10 mouse cellular contexts compared by ENCODE assay signal in genomic region chr10:43075535-43076152, GRCm38 (mm10).
DNase-seq lines count a peak whose midpoint lies in the region; ATAC-seq lines count a peak whose summit lies in the region.
"Had no signal": no experiment of that assay in that cellular context is flagged by ENCODE, and none has a peak within 500 bp of the region (broad histone marks: within the 10 kb centered on the region; RNA-seq: fewer than 3 reads in every experiment).

No protein-coding gene starts in this region.

- peak; percentile 57 for ATAC-seq in midbrain, embryonic 14.5 days (ENCODE audit: low FRiP score, low TSS enrichment)
- ATAC-seq in midbrain, embryonic 11.5 days (ENCODE audit: low FRiP score), result no peak
- ATAC-seq: inflammation-experienced regulatory T-cells, adult 6 months had no signal

- no peak overlapping the region for H3K4me2 ChIP-seq in midbrain, embryonic 14.5 days (ENCODE audit: low read length)
- no peak overlapping the region for H3K4me2 ChIP-seq in midbrain, embryonic 11.5 days

- H3K9ac ChIP-seq in midbrain, embryonic 14.5 days (replicated peaks; ENCODE audit: low read length), result no peak overlapping the region
- H3K9ac ChIP-seq in midbrain, embryonic 11.5 days (ENCODE audit: low read length), result no peak overlapping the region

- peak; percentile 22 to 38 for DNase-seq in cerebellum, postnatal 14 days
- DNase-seq in cerebellum, postnatal 36 days, result no peak
- DNase-seq in midbrain, embryonic 14.5 days, result peak; percentile 78
- DNase-seq in midbrain, embryonic 11.5 days (ENCODE audit: low spot score, missing footprints), result no peak
- peak; percentile 49 for DNase-seq in layer of hippocampus, adult 9-11 months
- DNase-seq in right cerebral cortex, postnatal 14 days, result peak; percentile 83
- no peak for DNase-seq in natural killer cell, adult 2 months (ENCODE audit: low spot score in 2 of 2)
- no peak for DNase-seq in lung, postnatal 36 days
- DNase-seq: lung, postnatal 10 days had no signal

- H3K4me1 ChIP-seq in midbrain, embryonic 14.5 days (ENCODE audit: control insufficient read depth, insufficient read depth, low read length), result peaks cover 28% of the 10 kb centered on the region
- peaks cover 8% of the 10 kb centered on the region; the same call in 1 of the 2 replicates for H3K4me1 ChIP-seq in midbrain, embryonic 11.5 days (ENCODE audit: control insufficient read depth, insufficient read depth, low read length)

- H3K27ac ChIP-seq in midbrain, embryonic 14.5 days (replicated peaks; ENCODE audit: low read depth, low read length), result peak overlapping the region; percentile 9; the same call in 1 of the 2 replicates
- no peak overlapping the region for H3K27ac ChIP-seq in midbrain, embryonic 11.5 days (ENCODE audit: low read depth, low read length)

- H3K9me3 ChIP-seq in midbrain, embryonic 14.5 days (ENCODE audit: control insufficient read depth, low read length), result no peaks in the 10 kb centered on the region
- H3K9me3 ChIP-seq in midbrain, embryonic 11.5 days (ENCODE audit: control insufficient read depth, low read length), result no peaks in the 10 kb centered on the region

- no peak overlapping the region for H3K4me3 ChIP-seq in midbrain, embryonic 14.5 days (replicated peaks; ENCODE audit: low read depth, low read length)
- no peak overlapping the region for H3K4me3 ChIP-seq in midbrain, embryonic 11.5 days (ENCODE audit: low read depth, low read length)

- H3K36me3 ChIP-seq in midbrain, embryonic 14.5 days (ENCODE audit: control insufficient read depth, insufficient read depth, low read length), result no peaks in the 10 kb centered on the region
- no peaks in the 10 kb centered on the region for H3K36me3 ChIP-seq in midbrain, embryonic 11.5 days (ENCODE audit: control insufficient read depth, insufficient read depth, low read length)

- H3K27me3 ChIP-seq in midbrain, embryonic 14.5 days (ENCODE audit: control insufficient read depth, insufficient read depth, low read length), result no peaks in the 10 kb centered on the region
- no peaks in the 10 kb centered on the region for H3K27me3 ChIP-seq in midbrain, embryonic 11.5 days (ENCODE audit: control insufficient read depth, insufficient read depth, low read length)

- 58% methylated on average over 13 of the region's 13 CpGs for WGBS in midbrain, embryonic 14.5 days
- 83% methylated on average over 13 of the region's 13 CpGs for WGBS in midbrain, embryonic 11.5 days

Comparison
In these comparisons a context has a peak if more than half of its experiments do, and no peak if none do; other contexts are left out.
1. DNase-seq: peak in cerebellum, postnatal 14 days (2 of 2), midbrain, embryonic 14.5 days (single experiment), layer of hippocampus, adult 9-11 months (single experiment) and right cerebral cortex, postnatal 14 days (single experiment); none in cerebellum, postnatal 36 days (0 of 2), midbrain, embryonic 11.5 days (single experiment), natural killer cell, adult 2 months (0 of 2) and lung, postnatal 36 days (single experiment).